Mouse (Mus musculus) ES-CJ7 (cell line): ENCODE data around the gene Gm5072.
"Not testable (repeated sequence)": the region's sequence is repeated elsewhere in the genome, so short reads cannot be mapped to it uniquely, and the experiment has no call there.

Source experiments
- DNase-seq: peaks from one replicate; pipeline ENCODE4 v3.0.0; 2011; ENCODE audit warnings: low read depth, low spot score

Gm5072 gene

DNA sequence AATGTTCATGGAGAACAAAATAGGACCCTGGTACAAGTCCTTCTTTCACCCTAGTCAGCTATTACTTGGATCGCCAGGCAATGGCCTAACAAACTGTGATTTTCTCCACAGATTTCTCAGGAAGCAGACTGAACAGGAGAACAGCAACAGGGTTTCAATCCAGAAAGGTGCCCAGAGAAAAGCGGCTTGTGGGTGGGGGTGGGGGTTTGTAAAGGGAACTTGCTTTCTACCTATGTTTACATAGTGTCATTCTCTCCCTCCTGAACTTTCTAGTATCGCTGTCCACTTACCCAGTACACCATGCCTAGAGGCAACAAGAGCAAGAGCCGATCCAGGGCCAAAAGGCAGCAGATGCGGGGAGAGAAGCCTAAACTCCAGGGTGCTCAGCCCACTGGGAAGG is at the start of gene Gm5072:
TSS of gene Gm5072 (plus strand) at position 301 of the 400 bp plus-strand sequence.
- not testable (repeated sequence) for DNase-seq
